Mouse (Mus musculus) cerebellum, adult 2 months (tissue): Measurements from ENCODE around the gene Ylpm1.

ENCODE experiments used
- CTCF ChIP-seq: fragments of 200-500 bp; IDR thresholded peaks from 2 replicates; pipeline ENCODE4 v1.5.1; 2011; ENCODE audit warnings: low read depth, mild to moderate bottlenecking, control low read depth, low read length, moderate library complexity, borderline replicate concordance; ENCODE audit not compliant: insufficient read depth
- POLR2A ChIP-seq: fragments of 200-500 bp; IDR thresholded peaks from 2 replicates; pipeline ENCODE4 v1.6.1; 2011; ENCODE audit warnings: low read length, control low read depth, borderline replicate concordance; ENCODE audit not compliant: insufficient read depth

GRCm38 (mm10) chr12:84958794-84959356 lies 37.2 kb upstream of the Ylpm1 start:
- TF ChIP-seq POLR2A (no peak), CTCF (no peak)
